Mouse (Mus musculus) CD8-positive naive resting alpha-beta T cell, adult 2 months (primary cell): ENCODE data around the gene Gm10638.

Experiments used
- DNase-seq, 2 experiments: peaks; one replicate each; pipeline ENCODE4 v3.0.0; 2022; ENCODE audit warnings: low read depth in 2 of 2, low spot score in 2 of 2

The Gm10638 gene

DNA sequence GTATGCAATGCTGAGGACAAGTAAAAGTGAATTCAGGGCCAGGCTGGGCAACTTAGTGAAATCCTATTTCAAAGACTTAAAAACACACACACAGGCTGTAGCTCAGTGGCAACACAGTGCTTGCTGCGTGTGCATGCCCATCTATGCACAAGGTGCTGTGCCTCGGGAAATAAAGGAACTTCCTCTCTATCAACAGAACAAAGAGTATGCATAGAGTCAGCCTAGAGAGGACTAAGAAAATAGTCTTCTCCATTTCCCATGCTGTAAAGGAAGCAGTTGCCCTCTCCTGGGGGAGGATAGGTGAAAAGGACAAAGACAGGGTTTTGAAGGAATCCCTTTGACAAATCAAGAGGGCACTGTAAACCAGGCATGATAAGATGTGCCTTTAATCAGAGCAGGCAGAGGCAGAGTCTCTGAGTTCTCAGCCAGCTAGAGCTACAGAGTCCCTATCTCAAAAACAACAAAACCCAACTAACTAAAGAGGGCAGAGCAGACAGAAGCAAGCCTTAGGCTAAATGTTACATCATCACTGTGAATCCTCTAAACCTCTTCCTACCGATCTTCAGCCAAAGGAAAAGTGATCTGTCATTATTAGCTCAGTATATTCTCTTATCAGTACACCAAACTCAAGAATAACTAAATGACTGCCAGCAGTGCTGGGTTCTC lies 9.9 kb upstream of the Gm10638 start:
- DNase-seq, result peak in 1 of 2 experiments; percentile 21

DNA sequence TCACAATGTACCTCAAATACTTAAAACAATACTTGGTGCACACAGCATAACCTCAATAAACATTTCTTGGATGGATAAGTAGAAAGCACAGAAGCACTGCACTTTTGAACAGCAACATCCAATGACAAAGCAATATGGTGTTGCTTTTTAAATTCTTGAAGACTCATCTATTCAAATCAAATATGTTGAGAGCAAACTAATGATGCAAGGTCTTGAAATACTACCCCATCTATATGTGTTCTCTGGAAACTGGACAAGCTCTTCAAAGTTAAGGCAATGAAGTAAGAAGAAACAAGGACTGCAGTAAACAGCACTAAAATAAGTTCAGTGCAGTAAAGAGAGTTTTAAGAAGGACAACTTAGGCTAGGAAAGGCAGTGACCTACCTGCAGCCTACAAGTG lies 4.6 kb upstream of the Gm10638 start:
- DNase-seq, result no peak

DNA sequence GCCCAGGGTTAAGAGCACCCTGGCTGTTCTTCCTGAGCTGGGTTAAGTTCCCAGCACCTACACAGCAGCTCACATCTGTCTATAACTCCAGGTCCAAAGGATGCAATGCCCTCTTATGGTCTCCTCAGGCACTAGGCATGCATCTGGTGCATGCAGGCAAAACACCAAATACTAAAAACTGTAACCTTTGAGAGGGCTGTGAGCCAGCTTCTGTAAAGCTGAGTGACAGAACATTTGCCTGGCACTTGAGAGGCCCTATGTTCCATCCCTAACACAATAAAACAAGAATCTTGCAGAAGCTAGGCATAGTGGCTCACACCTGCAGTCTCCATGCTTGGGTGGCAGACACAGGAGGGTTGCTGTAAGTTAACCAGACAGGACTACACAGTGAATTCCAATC lies 3.9 kb upstream of the Gm10638 start:
- DNase-seq, result no peak

DNA sequence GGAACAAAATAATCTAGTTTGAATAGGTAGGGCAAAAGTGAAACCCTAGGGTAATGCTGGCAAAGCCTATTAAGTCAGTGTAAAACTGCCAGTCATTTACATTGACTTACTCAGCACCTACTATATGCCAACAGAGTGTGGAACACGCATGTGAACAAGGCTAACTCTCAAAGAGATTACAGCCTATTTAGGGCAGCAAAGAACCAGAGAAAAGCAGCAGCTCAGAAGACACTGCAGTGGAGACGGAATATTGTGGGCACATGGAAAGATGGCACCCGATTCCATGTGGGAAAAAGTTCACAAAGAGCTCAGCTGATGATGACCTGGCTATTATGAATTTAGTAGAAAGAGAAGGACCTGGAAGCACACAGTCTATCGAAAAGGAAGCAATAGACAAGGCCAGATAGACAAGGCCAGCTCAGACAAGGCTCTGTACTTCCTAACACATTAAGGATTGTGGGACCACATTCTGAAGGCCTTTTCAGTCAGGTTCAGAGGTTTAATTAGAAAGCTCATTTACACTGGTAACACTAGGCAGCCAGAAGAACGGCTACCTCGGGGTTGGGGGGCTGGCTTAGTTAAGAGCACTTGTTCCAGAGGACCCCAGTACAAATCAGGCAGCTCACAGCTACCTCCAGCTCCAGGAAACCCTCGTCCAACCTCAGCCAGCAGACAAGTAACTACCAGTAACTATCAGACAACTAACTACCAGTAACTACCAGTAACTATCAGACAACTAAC lies 2.7 kb upstream of the Gm10638 start:
- no peak for DNase-seq

DNA sequence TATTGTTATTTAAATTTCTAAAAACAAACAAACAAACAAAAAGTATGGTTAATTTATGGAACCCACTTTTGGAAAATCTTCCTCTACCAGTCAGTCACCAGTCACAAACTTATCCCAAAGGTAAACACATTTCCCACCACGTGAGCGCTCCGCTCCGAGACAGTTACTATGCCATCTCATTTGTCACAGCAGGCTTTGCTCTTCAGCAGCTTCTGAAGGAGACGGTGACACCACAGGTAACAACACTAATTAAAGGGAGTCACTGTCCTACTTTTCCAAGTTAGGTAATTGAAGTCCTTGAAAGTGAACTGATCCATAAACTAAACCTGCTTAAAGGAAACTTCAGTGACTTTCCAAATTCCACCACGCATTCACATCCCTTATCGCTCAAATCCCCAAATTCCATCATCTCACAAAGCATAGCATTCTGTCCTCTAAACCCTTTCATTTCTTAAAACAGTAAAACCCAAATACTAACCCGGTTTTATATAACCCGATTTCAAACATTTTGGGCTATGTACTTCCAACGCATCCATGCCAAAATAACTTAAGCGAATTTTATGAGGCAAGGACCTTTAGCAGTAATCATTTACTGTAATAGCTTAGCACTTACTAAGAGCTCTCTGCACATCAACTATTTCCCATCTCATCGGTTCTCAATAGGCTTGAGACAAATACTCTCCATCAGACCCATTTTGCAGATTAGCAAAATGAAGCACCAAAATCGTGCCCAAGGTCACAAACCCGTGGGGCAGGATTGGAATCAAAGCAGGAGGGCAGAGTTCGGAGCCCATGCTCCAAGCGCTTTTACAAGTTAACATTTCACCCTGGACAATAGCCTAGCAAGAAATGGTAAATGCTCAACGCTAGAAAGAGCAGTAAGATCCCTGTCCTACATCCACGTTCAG lies 932 bp upstream of the Gm10638 start:
- DNase-seq, result no peak

DNA sequence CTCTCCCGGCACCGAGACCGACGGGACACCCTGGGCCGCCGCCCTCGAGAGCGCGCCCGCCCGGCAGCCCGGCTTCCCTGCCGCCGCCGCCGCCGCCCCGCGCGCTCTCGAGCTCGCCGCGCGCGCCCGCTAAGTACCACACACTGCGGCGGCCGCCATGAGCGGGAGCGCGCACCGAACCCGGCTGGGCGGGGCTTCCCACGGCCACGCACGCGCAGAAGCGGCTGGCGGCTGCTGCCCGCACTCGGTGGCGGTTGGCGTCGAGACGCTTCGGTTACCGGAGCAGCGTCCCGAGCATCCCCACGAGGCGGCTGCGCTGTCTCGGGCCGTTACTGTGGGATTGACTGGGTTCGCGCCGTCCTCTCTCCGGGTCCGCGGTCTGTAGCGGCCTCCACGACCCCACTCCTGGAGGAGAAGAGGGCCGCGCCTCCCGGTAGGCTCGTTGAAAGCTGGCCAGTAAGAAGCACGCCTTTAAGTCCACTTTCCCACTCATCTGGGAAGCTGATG lies 489 bp downstream of the Gm10638 start:
- peak; percentile 92 to 94 for DNase-seq

DNA sequence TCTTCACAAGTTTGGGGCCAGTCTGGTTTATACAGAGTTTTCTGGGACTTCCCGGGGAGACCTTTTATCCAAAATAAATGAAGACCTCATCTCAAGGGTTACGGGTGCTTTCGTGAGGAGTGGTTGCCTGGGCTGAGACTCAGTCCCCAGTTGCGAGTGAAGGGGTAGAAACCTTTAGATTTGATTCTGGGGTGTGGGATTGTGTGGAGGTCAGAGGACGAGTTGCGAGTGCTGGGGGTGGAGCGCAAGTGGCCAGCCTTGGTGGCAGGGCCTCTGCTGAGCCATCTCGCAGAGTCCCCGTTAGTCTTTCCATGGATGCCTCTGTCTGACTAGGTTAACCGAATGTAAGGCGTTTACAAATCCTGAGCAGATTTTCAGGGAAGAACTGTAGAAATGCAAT lies 1.0 kb downstream of the Gm10638 start:
- DNase-seq, result no peak

DNA sequence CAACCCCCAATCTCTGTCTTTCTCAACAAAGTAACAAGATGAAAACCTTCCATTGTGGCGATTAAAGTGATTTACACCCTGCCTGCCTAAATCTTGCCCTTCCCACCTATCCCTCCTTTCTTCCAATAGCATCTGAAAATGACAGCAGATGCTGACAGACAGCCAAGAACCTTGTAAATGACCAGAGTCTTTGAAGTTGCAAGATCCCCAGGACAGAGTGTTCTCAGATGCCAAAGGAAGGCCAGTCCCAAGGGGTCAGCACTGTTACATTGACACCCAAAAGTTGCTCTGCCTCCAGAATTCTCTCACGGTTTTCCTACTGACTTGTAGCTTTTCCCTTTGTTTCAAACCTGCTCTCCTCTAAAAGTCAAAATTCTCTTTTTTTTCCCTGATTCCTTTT lies 4.3 kb downstream of the Gm10638 start:
- DNase-seq, result no peak

DNA sequence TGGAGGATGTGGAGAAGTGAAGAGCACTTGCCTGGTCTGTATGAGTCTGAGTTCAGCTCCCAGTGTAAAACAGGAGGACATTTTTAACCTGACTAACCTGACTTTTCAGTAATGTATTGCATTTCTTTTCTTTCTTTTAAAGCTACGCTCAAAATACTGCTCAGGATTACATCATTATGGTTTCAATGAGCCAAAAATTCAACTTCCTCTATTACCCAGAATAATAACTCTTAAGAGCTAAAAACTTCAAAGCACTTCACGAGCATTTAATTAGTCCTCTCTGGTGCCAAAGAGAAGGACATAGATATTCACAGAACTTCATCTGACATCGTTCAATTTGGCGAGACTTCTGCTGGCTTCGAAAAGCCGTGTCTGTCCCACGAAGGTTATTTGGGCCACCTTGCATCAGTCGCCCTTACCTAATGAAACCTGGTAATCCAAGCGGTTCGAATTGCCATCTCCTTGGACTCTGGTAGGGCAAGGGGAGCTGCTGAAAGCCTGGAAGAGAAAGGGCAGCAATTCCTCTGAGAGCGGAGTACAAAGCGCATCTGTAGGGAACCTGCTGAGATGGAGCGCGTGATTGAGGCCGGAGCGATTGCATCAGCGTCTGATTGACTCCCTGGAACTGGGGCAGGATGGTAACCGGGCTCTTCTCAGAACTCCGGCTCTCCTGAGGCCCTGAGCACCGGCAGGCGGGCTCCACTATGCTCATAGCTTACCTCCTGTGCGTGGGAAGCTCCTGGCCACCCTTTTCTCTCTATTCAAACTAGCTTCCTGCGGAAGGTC lies 11.6 kb downstream of the Gm10638 start:
- no peak for DNase-seq

DNA sequence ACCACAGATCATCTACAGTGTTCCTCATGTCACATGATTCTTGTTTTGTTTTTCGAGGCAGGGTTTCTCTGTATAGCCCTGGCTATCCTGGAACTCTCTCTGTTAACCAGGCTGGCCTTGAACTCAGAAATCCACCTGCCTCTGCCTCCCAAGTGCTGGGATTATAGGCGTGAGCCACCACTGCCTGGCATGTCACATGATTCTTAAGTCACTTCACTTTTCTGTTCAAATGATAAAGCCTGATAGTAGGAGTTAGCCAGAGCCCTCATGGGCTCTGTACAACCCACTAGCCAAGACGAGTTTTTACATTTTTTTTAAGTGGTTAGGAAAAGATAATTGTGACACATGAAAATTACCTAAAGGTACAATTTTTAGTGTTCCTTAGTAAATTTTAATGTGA lies 13.2 kb downstream of the Gm10638 start:
- no peak for DNase-seq

DNA sequence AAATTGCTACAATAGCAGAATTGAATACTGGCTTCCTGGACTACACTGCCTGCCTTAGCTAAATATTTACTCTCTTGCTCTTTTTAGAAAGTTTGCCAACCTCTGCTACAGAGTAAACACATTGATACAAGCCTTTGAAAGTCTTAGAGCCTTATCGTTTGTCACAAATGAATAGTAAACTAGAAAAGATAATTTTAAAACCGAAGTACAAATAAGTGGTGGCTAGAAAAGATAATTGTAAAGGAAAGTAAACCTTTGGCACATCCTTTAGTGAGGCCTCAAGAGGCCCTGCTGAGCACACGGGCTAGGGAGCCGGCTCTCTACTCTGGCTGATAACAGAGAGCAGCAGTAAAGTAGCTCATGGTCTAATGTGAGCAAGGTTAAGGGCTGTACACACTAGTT lies 13.6 kb downstream of the Gm10638 start:
- DNase-seq, result no peak

DNA sequence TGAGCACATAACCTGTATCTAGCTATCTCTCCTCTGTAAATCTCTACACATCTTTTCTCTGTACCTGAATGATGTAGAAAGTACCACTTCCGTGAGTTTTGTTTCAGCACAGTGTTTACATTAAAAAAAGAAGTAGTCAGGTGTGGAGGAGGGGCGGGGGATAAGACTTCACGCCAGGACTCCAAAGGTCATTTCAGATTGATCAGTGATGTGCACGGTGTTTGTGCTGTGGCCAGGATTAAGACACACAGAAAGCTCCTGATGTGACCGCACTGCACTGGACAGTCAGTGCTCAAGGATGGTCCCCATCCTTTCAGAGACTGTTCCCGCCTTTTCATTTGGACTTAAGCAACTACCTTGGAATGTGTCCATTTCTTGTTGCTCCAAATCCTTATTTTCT lies 15.2 kb downstream of the Gm10638 start:
- no peak for DNase-seq

DNA sequence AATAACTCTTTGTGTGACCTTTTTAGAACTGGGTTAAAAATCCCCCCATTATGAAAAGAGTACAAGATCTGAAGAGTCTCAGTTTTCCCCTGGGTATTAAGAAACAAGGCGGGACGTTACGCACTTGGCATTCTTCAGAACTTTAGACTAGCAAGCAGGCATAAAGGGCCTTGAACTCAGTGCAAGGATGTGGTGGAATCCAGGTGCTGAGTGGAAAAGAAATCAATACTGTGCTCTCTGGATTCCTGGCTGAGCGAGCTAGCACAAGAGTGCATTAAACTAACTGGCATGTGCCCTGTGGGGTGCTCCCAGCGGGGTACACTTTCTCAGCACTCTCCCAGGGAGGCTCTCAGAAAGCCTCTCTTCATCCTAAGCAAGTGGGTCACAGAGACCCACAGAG lies 17.3 kb downstream of the Gm10638 start:
- no peak for DNase-seq

DNA sequence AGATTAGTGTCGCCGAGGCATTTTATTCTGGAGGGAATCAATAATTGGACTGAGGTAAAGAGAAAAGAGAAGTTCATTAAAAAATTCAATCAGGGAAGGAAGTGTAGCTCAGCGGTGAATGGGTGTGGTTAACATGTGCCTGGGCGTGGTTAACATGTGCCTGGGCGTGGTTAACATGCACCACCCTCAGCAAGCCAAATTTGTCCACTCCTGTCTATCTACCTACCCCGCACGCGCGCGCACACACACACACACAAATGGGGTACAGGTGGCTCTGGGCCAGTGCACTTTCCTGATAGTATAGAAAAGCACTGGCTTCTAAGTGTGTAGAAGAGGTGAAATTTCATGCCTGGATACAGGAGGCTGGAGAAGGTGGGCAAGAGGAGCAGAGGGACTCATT lies 19.7 kb downstream of the Gm10638 start:
- peak in 1 of 2 experiments; percentile 19 for DNase-seq

DNA sequence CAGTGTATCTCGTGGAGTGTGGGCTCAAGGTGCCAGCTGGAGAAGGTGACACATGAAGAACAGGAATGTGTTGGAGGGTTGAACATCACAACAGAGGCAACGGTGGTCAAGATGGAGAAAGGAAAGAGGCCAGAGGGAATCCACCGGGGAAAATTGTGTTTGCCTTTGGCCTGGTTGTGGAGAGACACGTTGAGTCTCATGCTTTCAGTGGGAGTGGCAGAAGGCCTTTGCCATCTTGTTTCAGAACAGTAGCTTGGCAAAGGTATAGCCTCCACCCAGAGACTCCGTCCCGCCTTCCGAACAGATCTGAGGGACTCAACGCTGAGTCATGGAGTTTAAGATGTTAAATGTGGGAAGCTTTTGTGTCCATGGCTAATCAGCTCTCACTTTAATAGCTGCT lies 20.2 kb downstream of the Gm10638 start:
- no peak for DNase-seq

DNA sequence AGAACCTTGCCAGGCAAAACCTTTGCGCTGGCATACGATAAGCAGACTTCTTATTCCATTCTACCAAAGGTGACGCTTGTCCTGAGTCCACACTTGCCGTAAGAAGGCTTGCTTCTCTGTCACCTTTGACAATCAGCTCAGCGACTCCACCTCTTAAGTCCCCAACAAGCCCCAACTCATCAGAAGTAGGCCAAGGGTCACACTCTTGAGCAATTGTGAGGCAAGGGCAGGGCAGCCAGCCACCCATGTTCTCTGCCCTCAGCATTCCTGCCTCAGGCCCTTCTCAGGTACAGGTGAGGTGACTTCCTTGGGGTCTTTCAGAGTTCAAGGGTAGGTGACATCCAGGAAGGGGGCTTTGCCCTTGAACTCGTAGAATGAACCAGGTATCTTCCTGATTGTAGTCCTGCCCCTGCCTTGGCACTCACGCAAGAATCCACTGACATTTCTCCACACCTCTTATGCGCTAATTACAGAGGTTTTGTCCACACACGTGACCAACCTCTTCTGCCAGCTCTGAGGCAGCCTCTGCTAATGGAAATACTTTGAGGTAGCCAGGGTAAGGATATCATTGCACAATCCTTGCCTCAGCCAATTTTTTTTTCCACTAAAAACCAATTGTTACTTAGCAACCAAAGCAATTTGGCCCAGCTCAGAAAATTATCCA lies 21.2 kb downstream of the Gm10638 start:
- DNase-seq, result no peak

DNA sequence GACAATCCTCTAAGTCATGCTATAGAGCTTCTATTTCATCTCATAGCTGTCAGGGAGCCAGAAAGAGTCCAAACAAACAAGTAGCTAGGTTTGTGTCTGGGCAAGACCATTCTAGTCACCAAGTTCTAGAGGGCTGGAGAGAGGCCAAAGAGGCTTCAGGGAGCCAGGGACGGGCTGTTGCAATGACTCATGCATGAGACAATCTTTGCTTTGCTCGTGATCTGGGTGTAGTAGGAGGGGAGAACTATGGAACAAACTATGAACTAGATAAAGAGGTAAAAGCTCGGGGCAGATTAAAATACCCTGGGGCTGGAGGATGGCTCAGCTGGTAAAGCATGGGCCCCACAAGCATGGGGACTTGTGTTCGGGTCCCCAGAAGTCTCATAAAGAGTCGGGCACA lies 23.0 kb downstream of the Gm10638 start:
- no peak for DNase-seq

DNA sequence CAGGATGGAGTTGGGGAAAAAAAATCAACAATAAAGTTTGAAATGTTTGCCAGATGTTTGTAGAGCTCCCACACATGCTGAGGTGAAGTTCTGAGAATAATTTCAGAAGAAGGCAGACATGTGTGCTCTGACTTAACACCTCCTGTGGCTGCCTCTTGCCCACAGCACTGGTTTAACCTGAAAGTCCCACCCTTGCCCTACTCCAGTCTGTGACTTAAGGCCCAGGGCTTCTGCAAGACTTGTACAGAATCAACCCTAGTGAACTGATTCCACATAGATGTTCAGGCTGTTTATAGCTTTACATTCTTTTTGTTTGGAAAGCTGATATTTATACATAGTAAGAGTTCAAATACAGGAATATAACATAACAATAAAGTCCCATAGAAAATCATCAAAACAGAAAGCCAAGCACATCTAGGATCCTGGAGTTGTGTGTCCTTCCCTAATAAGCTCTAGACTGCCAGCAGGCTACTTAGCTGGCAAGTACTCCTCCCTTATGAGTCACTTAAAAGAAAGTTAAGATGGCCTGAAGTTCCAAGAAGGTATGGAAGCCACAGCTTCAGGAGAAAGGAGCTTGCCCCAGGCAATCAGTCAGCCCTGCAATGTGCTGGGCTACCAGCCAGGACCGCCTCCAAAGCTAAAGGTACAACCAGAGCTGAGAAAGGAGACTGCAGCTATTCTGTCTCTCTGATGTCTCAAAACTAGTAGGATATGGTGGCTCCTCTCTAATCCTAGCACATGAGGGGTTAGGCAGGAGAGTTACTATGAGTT lies 24.6 kb downstream of the Gm10638 start:
- no peak for DNase-seq

DNA sequence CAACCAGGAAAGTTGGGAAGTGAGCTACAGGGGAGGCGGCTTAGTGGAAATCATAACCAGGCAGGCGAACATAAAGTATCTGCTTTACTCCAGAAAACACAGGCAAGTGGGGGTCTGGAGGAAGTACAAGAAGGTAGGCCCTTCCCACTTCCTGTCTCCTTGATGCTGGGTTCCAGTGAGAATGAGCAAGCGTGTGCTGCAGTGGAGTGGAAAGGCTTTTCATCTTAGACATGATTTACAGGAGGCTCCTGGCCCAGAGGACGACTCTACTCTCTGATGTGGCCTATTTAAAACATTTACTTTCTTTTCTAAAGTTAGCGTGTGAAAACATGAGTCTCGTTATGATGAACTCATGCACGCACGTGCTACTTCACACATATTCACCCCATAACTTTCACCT lies 33.7 kb downstream of the Gm10638 start:
- peak; percentile 4 to 27 for DNase-seq

DNA sequence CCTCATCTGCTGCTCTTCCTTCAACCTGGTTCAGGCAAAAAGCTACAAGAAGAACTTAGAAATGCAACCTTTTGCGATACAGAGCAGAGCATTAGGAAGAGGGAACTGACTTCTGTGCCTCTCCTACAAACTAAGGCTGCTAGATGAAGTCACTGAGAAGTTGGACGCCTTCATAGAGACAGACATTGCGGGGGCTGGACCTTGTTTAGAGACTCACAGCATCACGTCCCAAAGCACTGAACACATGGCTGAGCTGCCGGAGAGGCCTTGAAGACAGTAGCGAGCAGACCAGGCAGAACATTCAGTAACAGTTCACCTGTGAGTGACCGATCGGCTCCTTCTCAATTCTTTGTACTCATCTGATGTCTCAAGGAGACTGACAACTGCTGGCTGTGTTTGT lies 35.6 kb downstream of the Gm10638 start:
- DNase-seq, result no peak
